In genomic region chr12:99349650-99349997, GRCm38 (mm10) we compare ENCODE assay signal across 11 mouse cellular contexts.
DNase-seq lines count a peak whose midpoint lies in the region; ATAC-seq and TF ChIP-seq lines count a peak whose summit lies in the region.
"Had no signal": no experiment of that assay in that cellular context is flagged by ENCODE, and none has a peak within 500 bp of the region (broad histone marks: within the 10 kb centered on the region; RNA-seq: fewer than 3 reads in every experiment).

No protein-coding gene starts in this region.

- H3K4me3 ChIP-seq in lung, postnatal 0 days (ENCODE audit: low read depth, low read length): no peak overlapping the region
- H3K4me3 ChIP-seq in liver, embryonic 11.5 days (ENCODE audit: low read depth, low read length): no peak overlapping the region
- no peak overlapping the region for H3K4me3 ChIP-seq in stomach, embryonic 14.5 days (ENCODE audit: low read depth, low read length)
- H3K4me3 ChIP-seq in midbrain, embryonic 11.5 days (ENCODE audit: low read depth, low read length): no peak overlapping the region
- H3K4me3 ChIP-seq: limb, embryonic 15.5 days had no signal

- DNase-seq in lung, postnatal 0 days (ENCODE audit: low spot score): peak; percentile 71
- DNase-seq in lung, postnatal 14 days: no peak
- DNase-seq in c-Kit-positive CD71-positive TER-119-positive erythroid progenitor cells, embryonic 14.5 days (ENCODE audit: low spot score): peak; percentile 71
- peak; percentile 46 for DNase-seq in liver, embryonic 11.5 days (ENCODE audit: low spot score)
- no peak for DNase-seq in midbrain, embryonic 11.5 days (ENCODE audit: low spot score, missing footprints)
- no peak for DNase-seq in cerebellum, adult 11 months
- DNase-seq: adrenal gland, postnatal 10 days; cerebellum, postnatal 36 days; retina, postnatal 1 day had no signal

- TF ChIP-seq EP300 in lung, postnatal 0 days (IDR thresholded peaks at IDR 0.05): 0 out of 2 replicates have a peak, but pooled peaks have one; percentile 7

- H3K36me3 ChIP-seq in lung, postnatal 0 days (ENCODE audit: insufficient read depth, low read length): no peaks in the 10 kb centered on the region
- no peaks in the 10 kb centered on the region for H3K36me3 ChIP-seq in liver, embryonic 11.5 days (ENCODE audit: control insufficient read depth, insufficient read depth, low read length)
- H3K36me3 ChIP-seq in stomach, embryonic 14.5 days (ENCODE audit: control insufficient read depth, insufficient read depth, low read length): no peaks in the 10 kb centered on the region
- H3K36me3 ChIP-seq in midbrain, embryonic 11.5 days (ENCODE audit: control insufficient read depth, insufficient read depth, low read length): no peaks in the 10 kb centered on the region
- H3K36me3 ChIP-seq: limb, embryonic 15.5 days had no signal

- no peak overlapping the region for H3K4me2 ChIP-seq in lung, postnatal 0 days (replicated peaks; ENCODE audit: low read depth, low read length)
- peak overlapping the region; percentile 48 for H3K4me2 ChIP-seq in liver, embryonic 11.5 days
- no peak overlapping the region for H3K4me2 ChIP-seq in stomach, embryonic 14.5 days (replicated peaks; ENCODE audit: low read depth, low read length)
- H3K4me2 ChIP-seq in midbrain, embryonic 11.5 days: no peak overlapping the region
- H3K4me2 ChIP-seq: limb, embryonic 15.5 days had no signal

- WGBS in lung, postnatal 0 days: 42% methylated on average over 9 of the region's 9 CpGs
- 37% methylated on average over 9 of the region's 9 CpGs for WGBS in liver, embryonic 11.5 days
- 75% methylated on average over 9 of the region's 9 CpGs for WGBS in stomach, embryonic 14.5 days
- 92% methylated on average over 9 of the region's 9 CpGs for WGBS in midbrain, embryonic 11.5 days

- no peaks in the 10 kb centered on the region for H3K27me3 ChIP-seq in lung, postnatal 0 days (replicated peaks; ENCODE audit: insufficient read depth, low read length)
- H3K27me3 ChIP-seq in liver, embryonic 11.5 days (replicated peaks; ENCODE audit: control insufficient read depth, insufficient read depth, low read length): no peaks in the 10 kb centered on the region
- no peaks in the 10 kb centered on the region for H3K27me3 ChIP-seq in stomach, embryonic 14.5 days (ENCODE audit: control insufficient read depth, insufficient read depth, low read length)
- no peaks in the 10 kb centered on the region for H3K27me3 ChIP-seq in midbrain, embryonic 11.5 days (ENCODE audit: control insufficient read depth, insufficient read depth, low read length)
- H3K27me3 ChIP-seq: limb, embryonic 15.5 days had no signal

- no peaks in the 10 kb centered on the region for H3K9me3 ChIP-seq in lung, postnatal 0 days (ENCODE audit: low read length)
- no peaks in the 10 kb centered on the region for H3K9me3 ChIP-seq in liver, embryonic 11.5 days (ENCODE audit: control insufficient read depth, low read length)
- no peaks in the 10 kb centered on the region for H3K9me3 ChIP-seq in stomach, embryonic 14.5 days (ENCODE audit: control insufficient read depth, low read depth, low read length)
- H3K9me3 ChIP-seq in midbrain, embryonic 11.5 days (ENCODE audit: control insufficient read depth, low read length): no peaks in the 10 kb centered on the region
- H3K9me3 ChIP-seq: limb, embryonic 15.5 days had no signal

- H3K4me1 ChIP-seq in lung, postnatal 0 days (ENCODE audit: insufficient read depth, low read depth, low read length): peaks cover 29% of the 10 kb centered on the region; the same call in 1 of the 2 replicates
- H3K4me1 ChIP-seq in liver, embryonic 11.5 days (replicated peaks; ENCODE audit: control insufficient read depth, insufficient read depth, low read length): peaks cover 48% of the 10 kb centered on the region
- H3K4me1 ChIP-seq in stomach, embryonic 14.5 days (ENCODE audit: control insufficient read depth, insufficient read depth, low read length): peaks cover 26% of the 10 kb centered on the region
- H3K4me1 ChIP-seq in midbrain, embryonic 11.5 days (ENCODE audit: control insufficient read depth, insufficient read depth, low read length): peaks cover 13% of the 10 kb centered on the region

- no peak for TF ChIP-seq CTCF in lung, postnatal 0 days (IDR thresholded peaks at IDR 0.05)

- 0 out of 2 replicates have a peak overlapping the region, but pooled peaks have one; percentile 1 for H3K27ac ChIP-seq in lung, postnatal 0 days (ENCODE audit: low read length)
- H3K27ac ChIP-seq in liver, embryonic 11.5 days (ENCODE audit: low read depth, low read length): peak overlapping the region; percentile 95
- no peak overlapping the region for H3K27ac ChIP-seq in stomach, embryonic 14.5 days (ENCODE audit: low read length)
- H3K27ac ChIP-seq in midbrain, embryonic 11.5 days (ENCODE audit: low read depth, low read length): no peak overlapping the region
- H3K27ac ChIP-seq: limb, embryonic 15.5 days had no signal

- no peak overlapping the region for H3K9ac ChIP-seq in lung, postnatal 0 days (replicated peaks; ENCODE audit: low read depth)
- H3K9ac ChIP-seq in liver, embryonic 11.5 days (ENCODE audit: low read depth, low read length): peak overlapping the region; percentile 52
- no peak overlapping the region for H3K9ac ChIP-seq in stomach, embryonic 14.5 days (replicated peaks; ENCODE audit: low read depth, low read length)
- no peak overlapping the region for H3K9ac ChIP-seq in midbrain, embryonic 11.5 days (ENCODE audit: low read length)
- H3K9ac ChIP-seq: limb, embryonic 15.5 days had no signal

- ATAC-seq in lung, postnatal 0 days: peak; percentile 64
- peak; percentile 92 for ATAC-seq in liver, embryonic 11.5 days (replicated peaks; ENCODE audit: low FRiP score)
- ATAC-seq in stomach, embryonic 14.5 days (ENCODE audit: insufficient number of reproducible peaks, insufficient read depth, low FRiP score, low read depth): peak; percentile 43; the same call in 1 of the 2 replicates
- ATAC-seq in midbrain, embryonic 11.5 days (ENCODE audit: low FRiP score): no peak

Comparison
In these comparisons a context has a peak if more than half of its experiments do, and no peak if none do; other contexts are left out.
1. DNase-seq: peak in lung, postnatal 0 days (single experiment), c-Kit-positive CD71-positive TER-119-positive erythroid progenitor cells, embryonic 14.5 days (single experiment) and liver, embryonic 11.5 days (single experiment); none in lung, postnatal 14 days (single experiment), midbrain, embryonic 11.5 days (single experiment) and cerebellum, adult 11 months (single experiment).
2. H3K27ac ChIP-seq: peak in lung, postnatal 0 days (single experiment) and liver, embryonic 11.5 days (single experiment); none in stomach, embryonic 14.5 days (single experiment) and midbrain, embryonic 11.5 days (single experiment).